Mouse (Mus musculus): ENCODE data around the gene Ccne1.

Ccne1 gene

GRCm38 (mm10) chr7:38054246-38054645 lies 53.1 kb downstream of the Ccne1 start:
- DNase-seq (ENCODE audit: low spot score) = no peak
